Mouse (Mus musculus) megakaryocyte, embryonic 14.5 days (primary cell): ENCODE measurements at regions not wholly inside any gene's neighbourhood (a gene's known extent, or its start where the extent isn't known, plus 50 kb on each side); places are given as distances from the start of the nearest gene placed in this dataset.

Experiments used
- FLI1 ChIP-seq: IDR thresholded peaks from 2 replicates; pipeline ENCODE4 v1.6.1; 2012; ENCODE audit warnings: low read length, inconsistent platforms, mixed read lengths
- GATA1 ChIP-seq: IDR thresholded peaks from 3 replicates; pipeline ENCODE4 v1.6.1; 2012; ENCODE audit warnings: mixed read lengths, low read length, inconsistent platforms, borderline replicate concordance

DNA sequence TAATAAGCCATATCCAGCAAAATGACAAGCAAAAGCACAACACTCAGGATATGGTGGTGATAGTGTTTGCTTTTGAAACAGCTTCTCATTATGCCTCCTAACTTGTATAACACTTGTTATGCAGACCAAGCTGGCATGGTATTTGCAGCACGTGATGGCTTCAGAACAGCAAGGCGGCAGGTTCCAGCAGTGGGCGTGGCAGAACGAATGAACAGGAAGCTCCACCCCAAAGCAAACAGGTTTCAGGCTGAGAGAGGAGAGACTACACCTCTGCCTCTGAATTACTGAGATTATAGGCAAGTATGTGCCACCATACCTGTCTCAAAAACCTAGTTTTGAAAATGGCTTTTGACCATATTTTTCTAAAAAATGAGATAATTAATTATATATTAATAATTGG lies 145.2 kb downstream of the Tmsb4x start:
- no peak for TF ChIP-seq GATA1
- no peak for TF ChIP-seq FLI1
